Mouse (Mus musculus) hindbrain, embryonic 10.5 days (tissue): ENCODE results near the gene Shroom4. TPM values are rescaled to one million over a fixed set of nuclear protein-coding genes. Genes with fewer than 3 reads are reported as not detected.

Experiments
- polyA plus RNA-seq: library from polyadenylated mRNA; unstranded; fragments of >200 nt; fragmentation: Nextera tagmentation; extraction: Ambion mirVana; gene quantifications from 2 replicates; pipeline ENCODE4 v1.2.1, GENCODE M21; 2016

The Shroom4 gene
- polyA plus RNA-seq, 1 experiment from 2014 or later: 4.1 TPM

Other genes with a start within 250 kb of the Shroom4 start
- 17.3 and 21.9 TPM in 2 replicates for gene Nudt10, start 226.8 kb upstream of the Shroom4 start, polyA plus RNA-seq
- 0.05 TPM in 1 of 2 replicates, not detected in the other for gene Bmp15, start 79.1 kb upstream of the Shroom4 start, polyA plus RNA-seq